Mouse (Mus musculus) kidney, adult 2 months (tissue): ENCODE results near the gene Kiss1r. TPM values are rescaled to one million over a fixed set of nuclear protein-coding genes. Genes with fewer than 3 reads are reported as not detected.
"Not testable (repeated sequence)": the region's sequence is repeated elsewhere in the genome, so short reads cannot be mapped to it uniquely, and the experiment has no call there.

Experiments
- DNase-seq: peaks from one replicate; pipeline ENCODE4 v3.0.0; 2021
- H3K27ac ChIP-seq: fragments of 200-500 bp; 2 replicates; pipeline ENCODE4 v1.5.1; 2012; ENCODE audit warnings: low read depth, low read length, control low read depth, inconsistent platforms; ENCODE audit not compliant: insufficient read depth
- H3K27me3 ChIP-seq: fragments of 200-500 bp; replicated peaks from 2 replicates; pipeline ENCODE4 v1.6.1; 2012; ENCODE audit warnings: mild to moderate bottlenecking, moderate library complexity, low read length, inconsistent platforms; ENCODE audit not compliant: control insufficient read depth, insufficient read depth
- H3K36me3 ChIP-seq: fragments of 200-500 bp; 2 replicates; pipeline ENCODE4 v1.6.1; 2012; ENCODE audit warnings: mild to moderate bottlenecking, moderate library complexity, low read length, inconsistent platforms; ENCODE audit not compliant: control insufficient read depth, insufficient read depth
- H3K4me1 ChIP-seq: fragments of 200-500 bp; 2 replicates; pipeline ENCODE4 v1.6.1; 2011; ENCODE audit warnings: low read length; ENCODE audit not compliant: control insufficient read depth, insufficient read depth
- H3K4me3 ChIP-seq: fragments of 200-500 bp; 2 replicates; pipeline ENCODE4 v1.5.1; 2011; ENCODE audit warnings: mild to moderate bottlenecking, low read depth, low read length, control low read depth; ENCODE audit not compliant: insufficient read depth
- CTCF ChIP-seq: fragments of 200-500 bp; conservative IDR thresholded peaks from 2 replicates; pipeline ENCODE4 v1.5.1; 2011; ENCODE audit warnings: low read depth, mild to moderate bottlenecking, control low read depth, low read length, moderate library complexity, mixed read lengths; ENCODE audit not compliant: insufficient read depth, insufficient read length
- POLR2A ChIP-seq: fragments of 200-500 bp; IDR thresholded peaks from one replicate; pipeline ENCODE4 v1.6.1; 2011; ENCODE audit warnings: low read depth, low read length, control low read depth
- WGBS: fragments of 180-500 bp; shearing (Covaris S2); methylation state at CpG from one replicate; pipeline ENCODE4 v1.1.7; 2018; 5-methylcytosine and 5-hydroxymethylcytosine counted together
- polyA plus RNA-seq: library from polyadenylated mRNA; depleted of rRNA; stranded (reverse); fragments of >200 nt; gene quantifications from 2 replicates; pipeline ENCODE4 v1.2.3, GENCODE M21; 2012

Gene Kiss1r
- polyA plus RNA-seq, 1 experiment, result 5.6 TPM

DNA sequence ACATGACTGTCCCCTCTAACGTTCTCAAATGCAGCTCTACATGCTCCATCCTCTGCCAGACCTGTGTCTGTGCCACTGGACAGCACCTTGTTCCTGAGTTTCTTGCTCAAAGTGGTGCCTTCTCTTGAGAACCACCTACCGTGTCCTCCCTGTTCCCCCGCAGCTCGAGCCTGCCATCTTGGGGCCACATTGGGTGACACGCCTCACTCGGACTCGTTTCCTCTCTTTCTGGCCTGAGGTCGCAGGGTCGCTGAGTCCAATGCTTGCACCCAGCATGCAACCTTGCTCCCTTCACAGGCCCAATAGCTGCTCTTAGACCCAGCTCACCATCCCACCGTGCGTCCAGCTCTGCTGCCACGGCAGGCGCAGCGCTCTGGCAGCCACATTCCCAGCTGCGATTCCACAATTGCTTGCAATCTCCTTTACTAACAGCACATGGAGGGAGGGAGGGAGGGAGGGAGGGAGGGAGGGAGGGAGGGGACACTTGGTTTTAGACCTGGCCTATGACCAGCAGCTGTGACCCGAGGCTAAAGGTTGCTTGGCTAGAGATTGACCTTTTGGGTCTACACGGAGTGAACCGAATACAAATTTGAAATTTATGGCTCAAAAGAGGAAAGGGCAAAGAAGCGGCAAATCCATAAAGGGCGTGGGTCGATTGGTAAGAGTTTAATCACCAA is 41.5 kb downstream of the Kiss1r start:
- Histone ChIP-seq H3K4me1 (peaks cover 5% of the 10 kb centered on the region; the same call in 1 of the 2 replicates), H3K27me3 (no peaks in the 10 kb centered on the region), H3K4me3 (no peak overlapping the region), H3K27ac (peak overlapping the region; percentile 22; the same call in 1 of the 2 replicates), H3K36me3 (no peaks in the 10 kb centered on the region)
- 6% methylated on average over 21 of the region's 21 CpGs for WGBS
- TF ChIP-seq POLR2A, result no peak
- TF ChIP-seq CTCF, result peak; percentile 99; the same call in 1 of the 2 replicates
- peak; percentile 92 for DNase-seq

GRCm38 (mm10) chr10:79959412-79959811 is 42.6 kb downstream of the Kiss1r start:
- H3K36me3 ChIP-seq, DNase-seq, H3K4me1 ChIP-seq, H3K27me3 ChIP-seq, H3K4me3 ChIP-seq: not testable (repeated sequence)
- 22% methylated on average over 10 of the region's 10 CpGs for WGBS
- H3K27ac ChIP-seq, result peak overlapping the region; percentile 15; the same call in 1 of the 2 replicates

DNA sequence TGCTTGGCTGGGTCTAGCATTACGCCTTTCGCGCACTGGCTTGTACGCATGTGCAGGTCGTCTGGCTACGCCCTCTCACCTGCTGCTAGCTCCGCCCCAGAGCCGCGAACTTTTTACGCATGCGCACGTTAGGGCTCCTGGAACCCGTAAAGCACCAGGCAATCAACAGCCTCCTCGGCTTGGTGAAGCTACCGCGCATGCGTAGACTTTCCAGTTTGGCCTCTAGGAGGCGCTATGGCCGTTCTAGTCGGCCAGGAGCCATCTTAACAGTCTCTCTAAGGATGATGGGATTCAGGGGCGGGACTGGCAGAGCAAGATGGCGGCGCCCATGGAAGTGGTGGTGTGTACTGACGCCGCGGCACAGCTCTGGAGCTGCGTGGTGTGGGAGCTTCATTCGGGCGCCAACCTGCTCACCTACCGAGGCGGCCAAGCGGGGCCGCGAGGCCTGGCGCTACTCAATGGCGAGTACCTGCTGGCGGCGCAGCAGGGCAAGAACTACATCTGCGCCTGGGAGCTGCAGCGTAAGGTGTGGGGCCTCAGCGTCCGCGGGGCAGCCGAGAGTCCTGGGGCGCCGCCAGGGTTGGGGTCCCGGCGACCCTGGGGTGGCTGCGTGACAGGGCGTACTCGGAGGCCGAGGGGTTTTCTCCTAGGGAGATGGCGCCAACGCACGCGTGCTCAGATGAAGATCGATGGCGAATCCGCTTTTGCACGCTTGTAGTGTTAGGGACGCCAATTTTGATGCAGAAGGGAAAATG is 43.3 kb downstream of the Kiss1r start, which contains the start of gene Wdr18:
Gene Wdr18 (plus strand): TSS at position 306 of the 755 bp plus-strand sequence.
- Histone ChIP-seq H3K27ac (peak within 1 kb of the TSS; percentile 15; the same call in 1 of the 2 replicates), H3K4me3 (peak within 1 kb of the TSS; percentile 85), H3K4me1 (peaks cover 5% of the 10 kb centered on the region; the same call in 1 of the 2 replicates), H3K27me3 (no peaks in the 10 kb centered on the region), H3K36me3 (no peaks in the 10 kb centered on the region)
- TF ChIP-seq CTCF, result peak; percentile 99
- no peak for TF ChIP-seq POLR2A
- DNase-seq, result peak; percentile 100
- under 1% methylated on average over 61 of the region's 61 CpGs for WGBS

- WGBS, result 7% methylated on average over 10 of the region's 10 CpGs
- H3K27ac ChIP-seq, result no peak overlapping the region
- H3K4me1 ChIP-seq, result peaks cover 5% of the 10 kb centered on the region; the same call in 1 of the 2 replicates
- H3K27me3 ChIP-seq, result no peaks in the 10 kb centered on the region
- no peaks in the 10 kb centered on the region for H3K36me3 ChIP-seq
- no peak for DNase-seq
- TF ChIP-seq POLR2A (no peak), CTCF (no peak)
- H3K4me3 ChIP-seq, result peak overlapping the region; percentile 85
Observed at GRCm38 (mm10) chr10:79960671-79961294, 44.0 kb downstream of the Kiss1r start.

DNA sequence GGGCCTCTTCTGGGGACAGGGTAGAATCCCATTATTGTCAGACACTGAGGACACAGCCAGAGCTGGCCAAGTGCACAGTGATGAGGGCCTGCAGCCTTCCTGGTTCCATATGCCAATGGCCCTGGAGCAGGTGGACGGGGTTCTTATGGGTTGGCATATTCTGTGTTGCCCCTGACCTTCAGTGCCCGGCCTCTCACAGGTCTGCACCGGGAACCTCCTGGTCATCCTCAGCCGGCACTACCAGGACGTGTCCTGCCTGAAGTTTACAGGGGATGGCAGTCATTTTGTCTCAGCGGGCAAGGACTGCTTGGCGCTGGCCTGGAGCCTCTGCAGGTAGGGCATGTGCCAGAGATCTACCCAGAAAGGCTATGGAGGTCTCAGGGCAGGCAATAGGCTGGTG is 48.0 kb downstream of the Kiss1r start:
- no peak for TF ChIP-seq POLR2A
- TF ChIP-seq CTCF, result no peak
- Histone ChIP-seq H3K27me3 (no peaks in the 10 kb centered on the region), H3K27ac (no peak overlapping the region), H3K36me3 (no peaks in the 10 kb centered on the region), H3K4me3 (no peak overlapping the region), H3K4me1 (peaks cover 24% of the 10 kb centered on the region)
- DNase-seq, result no peak
- WGBS, result 96% methylated on average over 7 of the region's 7 CpGs

GRCm38 (mm10) chr10:79965325-79965724 is 48.6 kb downstream of the Kiss1r start:
- Histone ChIP-seq H3K36me3 (no peaks in the 10 kb centered on the region), H3K27me3 (no peaks in the 10 kb centered on the region)

GRCm38 (mm10) chr10:79966886-79967400 is 50.2 kb downstream of the Kiss1r start:
- H3K36me3 ChIP-seq, result no peaks in the 10 kb centered on the region
- H3K27ac ChIP-seq, result peak overlapping the region; percentile 82
- H3K4me1 ChIP-seq, result peaks cover 22% of the 10 kb centered on the region
- no peaks in the 10 kb centered on the region for H3K27me3 ChIP-seq
- TF ChIP-seq POLR2A (no peak), CTCF (no peak)
- peak overlapping the region; percentile 16; the same call in 1 of the 2 replicates for H3K4me3 ChIP-seq
- WGBS, result 65% methylated on average over 5 of the region's 5 CpGs
- peak; percentile 95 for DNase-seq

More at GRCm38 (mm10) chr10:79965325-79965724, 48.6 kb downstream of the Kiss1r start:
- Histone ChIP-seq H3K4me3 (no peak overlapping the region), H3K27ac (no peak overlapping the region), H3K4me1 (peaks cover 25% of the 10 kb centered on the region)
- DNase-seq, result no peak
- 59% methylated on average over 5 of the region's 5 CpGs for WGBS
- TF ChIP-seq POLR2A (no peak), CTCF (no peak)
